Mouse (Mus musculus) CH12F3 (cell line): ENCODE measurements at regions not wholly inside any gene's neighbourhood (a gene's known extent, or its start where the extent isn't known, plus 50 kb on each side); places are given as distances from the start of the nearest gene placed in this dataset.
"Not testable (repeated sequence)": the region's sequence is repeated elsewhere in the genome, so short reads cannot be mapped to it uniquely, and the experiment has no call there.

ENCODE experiments used
- in situ Hi-C: fragments of 300-500 bp; cut with MboI; formaldehyde crosslinking; loops from 2 replicates; pipeline ENCODE4 v1.14.3; 2020; ENCODE audit warnings: low sequenced_read_pairs

- in situ Hi-C loops, result no loop called here
These were observed 161.8 kb downstream of the Tomm20 start for GRCm38 (mm10) chr8:126783703-126784440.

GRCm38 (mm10) chr8:126778673-126779072, 167.0 kb downstream of the Tomm20 start:
- in situ Hi-C loops, result no loop called here

DNA sequence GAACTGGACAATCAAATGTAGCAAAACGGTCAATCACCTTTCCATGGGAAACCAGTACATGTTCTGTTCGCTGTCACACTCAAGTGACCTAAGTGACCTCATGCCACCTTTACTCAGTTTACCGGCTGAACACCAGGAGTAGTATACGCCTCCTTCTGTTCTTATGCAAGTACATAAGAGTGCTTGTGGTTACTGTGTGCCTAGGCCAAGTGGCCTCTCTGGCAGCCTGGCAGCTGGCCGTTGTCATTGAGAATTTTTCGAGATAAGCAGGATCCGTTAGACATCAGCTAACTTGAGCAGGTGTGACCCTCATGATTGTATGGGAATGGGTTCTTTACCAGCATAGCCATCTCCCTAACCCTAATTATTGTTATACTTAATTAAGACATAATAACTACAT, 167.5 kb downstream of the Tomm20 start:
- in situ Hi-C loops, result no loop called here

- in situ Hi-C loops, result no loop called here
These were observed 168.8 kb downstream of the Tomm20 start for GRCm38 (mm10) chr8:126776605-126777469.

GRCm38 (mm10) chr8:126775334-126775733, 170.3 kb downstream of the Tomm20 start:
- in situ Hi-C loops, result no loop called here

DNA sequence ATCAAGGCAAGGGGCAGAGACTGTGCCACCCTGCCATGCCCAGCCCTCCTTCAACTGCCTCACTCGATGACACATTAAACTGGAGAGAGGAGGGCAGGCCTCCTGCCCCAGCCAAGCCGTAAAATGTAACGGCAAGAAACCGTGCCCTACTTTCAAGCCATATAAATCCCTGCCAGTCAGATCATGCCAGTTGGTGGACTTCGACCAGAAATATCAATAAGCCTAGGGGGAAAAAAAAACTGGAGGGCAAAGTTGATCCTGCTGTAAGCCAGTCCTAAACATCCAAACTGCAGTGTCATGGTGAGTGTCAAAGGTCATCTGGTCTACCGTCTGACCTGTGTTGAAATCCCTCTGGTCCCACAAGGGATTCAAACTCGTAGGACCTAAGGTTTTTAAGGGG, 170.8 kb downstream of the Tomm20 start:
- in situ Hi-C loops, result no loop called here

DNA sequence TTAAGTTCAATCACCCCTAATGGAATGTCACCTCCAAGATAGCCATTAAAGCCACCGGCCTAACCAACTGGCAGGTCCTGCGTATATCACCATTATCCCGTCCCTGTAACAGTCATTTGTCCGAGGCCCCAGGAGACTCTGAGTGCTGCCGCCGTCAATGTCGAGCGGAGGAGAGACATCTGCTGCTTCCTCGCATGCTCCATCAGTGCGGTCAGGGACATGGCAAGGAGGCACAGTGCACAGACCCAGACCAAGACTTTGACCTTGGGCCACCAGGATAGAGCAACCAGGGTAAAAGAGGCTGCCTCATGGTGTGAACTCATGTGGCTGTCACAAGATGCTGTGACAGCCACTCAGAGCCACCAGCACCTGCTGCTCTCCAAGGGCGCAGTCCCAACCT, 172.9 kb downstream of the Tomm20 start:
- in situ Hi-C loops, result no loop called here

DNA sequence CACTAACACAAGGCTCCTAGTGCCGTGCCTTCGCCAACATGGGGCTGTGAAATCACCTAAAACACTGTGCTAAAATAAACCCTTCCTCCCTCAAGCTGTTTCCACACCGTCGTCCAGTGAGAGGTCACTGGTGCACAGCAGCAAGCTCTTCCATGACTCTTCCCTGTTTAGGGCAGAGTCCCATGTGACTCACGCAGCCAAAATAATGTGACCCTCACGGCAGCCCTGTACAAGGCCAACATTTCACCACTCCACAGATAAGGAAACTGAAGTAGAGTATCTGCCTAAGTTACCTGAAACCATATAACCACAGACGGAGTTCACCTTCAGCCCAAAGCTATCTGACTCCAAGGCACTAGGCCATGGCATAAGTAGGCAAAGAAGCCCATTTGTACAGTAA, 173.4 kb downstream of the Tomm20 start:
- in situ Hi-C loops, result no loop called here

DNA sequence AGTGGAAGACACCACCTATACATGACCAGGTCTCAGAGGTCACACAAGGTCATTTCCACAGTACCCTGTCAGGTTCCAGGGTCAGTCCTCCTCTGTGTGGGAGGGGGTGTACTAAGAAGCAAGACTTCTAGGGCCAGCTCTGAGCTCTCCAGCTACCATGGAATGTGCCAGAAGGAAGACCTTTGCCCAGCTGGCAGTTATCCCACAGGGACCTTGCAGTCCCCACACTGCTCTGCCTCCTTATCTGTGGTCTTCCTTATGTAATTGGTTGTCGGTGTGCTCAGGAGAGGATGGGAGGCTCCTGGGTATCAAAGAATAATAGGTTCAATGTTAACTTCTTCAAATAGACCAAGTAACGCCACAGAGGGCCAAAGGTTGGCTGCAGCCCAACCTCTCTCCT, 175.3 kb downstream of the Tomm20 start:
- in situ Hi-C loops, result not testable (repeated sequence)

- in situ Hi-C loops, result no loop called here
These were observed 174.4 kb upstream of the Irf2bp2 start for GRCm38 (mm10) chr8:126768142-126768541.

GRCm38 (mm10) chr8:126767341-126767740, 173.6 kb upstream of the Irf2bp2 start:
- in situ Hi-C loops, result no loop called here

DNA sequence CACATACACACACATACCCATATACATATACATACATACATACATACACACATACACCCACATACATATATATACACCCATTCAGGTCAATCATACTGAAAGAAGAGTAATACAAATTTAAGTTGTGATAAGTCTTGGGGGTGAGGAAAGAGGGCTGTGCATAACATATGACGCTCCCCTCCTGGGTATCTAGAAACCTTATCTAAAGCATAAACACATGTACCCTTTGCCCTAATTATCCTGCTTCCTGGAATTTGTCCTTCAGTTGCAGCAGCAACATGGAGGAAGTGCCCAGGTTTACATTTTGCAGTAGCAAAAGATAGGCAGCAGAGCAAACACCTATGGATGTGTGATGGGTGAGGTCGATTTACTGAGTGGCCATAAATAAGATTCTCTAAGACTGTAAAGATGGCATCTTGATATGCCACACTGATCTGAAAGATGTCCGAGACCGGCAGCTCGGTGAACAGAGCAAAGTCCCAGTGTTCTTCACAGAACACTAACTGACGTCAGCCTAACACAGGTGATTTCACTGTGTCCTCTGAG, 172.0 kb upstream of the Irf2bp2 start:
- in situ Hi-C loops, result no loop called here

- in situ Hi-C loops, result no loop called here
These were observed 169.8 kb upstream of the Irf2bp2 start for GRCm38 (mm10) chr8:126763600-126763999.

DNA sequence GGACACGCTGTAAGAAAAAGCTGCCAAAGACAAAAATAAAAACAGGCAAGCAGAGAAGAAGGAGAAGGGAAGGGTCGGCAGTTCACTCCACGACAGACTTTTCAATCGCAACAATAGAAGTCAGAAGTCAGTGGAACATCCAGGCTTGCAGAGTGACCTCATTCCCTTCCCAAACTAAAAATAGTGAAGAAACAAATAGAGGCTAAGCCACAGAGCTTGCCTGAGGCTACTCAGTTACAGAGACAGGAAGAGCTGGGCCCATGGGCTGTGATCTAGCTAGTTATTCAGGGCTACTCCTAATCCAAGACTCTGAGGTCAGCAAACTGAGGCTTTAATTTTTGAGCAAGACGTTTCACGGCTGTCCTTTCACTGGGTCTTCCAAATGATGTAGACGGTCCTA, 165.9 kb upstream of the Irf2bp2 start:
- in situ Hi-C loops, result loop anchor here (10.0 kb wide), 1 partner anchor 165 kb away; the partner anchor contains the start of gene Irf2bp2

- in situ Hi-C loops, result loop anchor here (10.0 kb wide), 1 partner anchor 164 kb away; the partner anchor contains the start of gene Irf2bp2
These were observed 165.2 kb upstream of the Irf2bp2 start for GRCm38 (mm10) chr8:126758951-126759350.

GRCm38 (mm10) chr8:126757951-126758757, 164.4 kb upstream of the Irf2bp2 start:
- in situ Hi-C loops, result loop anchor here (10.0 kb wide), 1 partner anchor 163 kb away; the partner anchor contains the start of gene Irf2bp2

GRCm38 (mm10) chr8:126756300-126757097, 162.7 kb upstream of the Irf2bp2 start:
- in situ Hi-C loops, result loop anchor here (10.0 kb wide), 1 partner anchor 162 kb away; the partner anchor contains the start of gene Irf2bp2

GRCm38 (mm10) chr8:126755669-126756068, 161.9 kb upstream of the Irf2bp2 start:
- in situ Hi-C loops, result loop anchor here (10.0 kb wide), 1 partner anchor 161 kb away; the partner anchor contains the start of gene Irf2bp2

- in situ Hi-C loops, result loop anchor here (10.0 kb wide), 1 partner anchor 160 kb away; the partner anchor contains the start of gene Irf2bp2
These were observed 160.6 kb upstream of the Irf2bp2 start for GRCm38 (mm10) chr8:126754361-126754809.
